Mouse (Mus musculus): ENCODE results near the gene Nhsl1. TPM values are rescaled to one million over a fixed set of nuclear protein-coding genes. Genes with fewer than 3 reads are reported as not detected.

Gene Nhsl1
- polyA plus RNA-seq, 1 experiment from 2014 or later = 10.9 TPM

DNA sequence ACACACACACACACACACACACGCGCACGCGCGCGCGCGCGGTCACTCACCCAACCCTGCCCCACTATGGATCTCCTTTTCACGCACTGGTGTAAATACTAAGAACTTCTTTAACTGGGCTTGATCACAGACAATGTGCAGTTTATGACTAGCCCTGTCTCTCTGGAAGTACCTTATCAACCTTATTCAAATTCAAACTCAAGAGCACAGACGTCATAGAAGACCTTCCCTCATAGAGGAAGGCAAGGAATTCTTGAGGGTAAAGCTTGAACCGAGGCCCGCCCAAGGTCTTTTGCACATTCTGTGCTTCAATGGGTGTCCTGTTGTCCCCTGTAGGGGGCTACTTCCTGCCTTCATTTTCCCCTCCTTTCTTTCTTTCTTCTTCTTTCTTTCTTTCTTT lies 142.6 kb downstream of the Nhsl1 start:
- 93% methylated on average over 13 of the region's 13 CpGs for WGBS
- Histone ChIP-seq H3K9me3 (ENCODE audit: control insufficient read depth, low read depth, low read length) (no peaks in the 10 kb centered on the region), H3K4me1 (ENCODE audit: control insufficient read depth, insufficient read depth, low read length) (no peaks in the 10 kb centered on the region), H3K36me3 (ENCODE audit: control insufficient read depth, insufficient read depth, low read length) (no peaks in the 10 kb centered on the region), H3K27me3 (ENCODE audit: control insufficient read depth, insufficient read depth, low read length) (no peaks in the 10 kb centered on the region), H3K27ac (ENCODE audit: low read length) (no peak overlapping the region), H3K4me2 (replicated peaks; ENCODE audit: low read depth, low read length) (no peak overlapping the region), H3K4me3 (ENCODE audit: low read depth, low read length) (no peak overlapping the region), H3K9ac (replicated peaks; ENCODE audit: low read depth, low read length) (no peak overlapping the region)
- ATAC-seq (ENCODE audit: insufficient number of reproducible peaks, insufficient read depth, low FRiP score, low read depth) = no peak

DNA sequence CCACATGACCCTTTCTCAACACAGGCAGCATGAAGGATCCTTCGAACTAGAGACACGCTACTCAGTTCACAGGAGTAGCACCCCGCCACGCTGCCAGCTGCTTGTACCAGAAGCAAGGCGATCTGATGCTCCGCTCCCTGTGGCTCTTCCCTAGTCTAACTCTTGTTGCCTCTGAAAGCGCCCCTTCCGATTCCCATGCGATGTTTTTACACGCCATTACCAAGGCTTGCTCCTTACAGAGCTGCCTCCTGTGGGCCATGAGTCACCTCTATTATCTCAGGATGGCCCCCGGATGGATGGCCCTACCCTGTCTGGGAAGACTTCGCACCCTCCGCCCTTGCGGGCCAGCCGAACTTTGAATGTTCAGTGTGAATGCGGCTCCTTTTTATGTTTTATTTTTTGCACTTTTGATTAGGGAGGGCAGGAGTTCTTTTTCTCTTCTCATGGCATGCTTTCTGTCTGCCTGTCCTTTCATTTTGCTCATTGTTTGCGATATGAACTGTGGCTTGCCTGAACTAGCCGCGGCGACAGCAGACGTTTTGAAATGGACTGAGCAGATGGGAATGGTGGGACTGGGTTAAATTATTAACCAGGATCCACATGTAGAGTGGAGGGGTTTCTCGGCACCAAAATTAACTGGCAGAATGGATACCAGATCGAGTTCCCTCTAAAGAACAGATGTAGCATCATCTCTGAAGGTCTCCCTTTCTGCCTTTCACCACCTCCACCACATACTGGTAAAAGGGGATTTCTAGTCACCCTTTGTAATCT lies 144.5 kb downstream of the Nhsl1 start:
- 68% methylated on average over 23 of the region's 23 CpGs for WGBS
- ATAC-seq (ENCODE audit: insufficient number of reproducible peaks, insufficient read depth, low FRiP score, low read depth) = no peak; the same call in 1 of the 2 replicates

DNA sequence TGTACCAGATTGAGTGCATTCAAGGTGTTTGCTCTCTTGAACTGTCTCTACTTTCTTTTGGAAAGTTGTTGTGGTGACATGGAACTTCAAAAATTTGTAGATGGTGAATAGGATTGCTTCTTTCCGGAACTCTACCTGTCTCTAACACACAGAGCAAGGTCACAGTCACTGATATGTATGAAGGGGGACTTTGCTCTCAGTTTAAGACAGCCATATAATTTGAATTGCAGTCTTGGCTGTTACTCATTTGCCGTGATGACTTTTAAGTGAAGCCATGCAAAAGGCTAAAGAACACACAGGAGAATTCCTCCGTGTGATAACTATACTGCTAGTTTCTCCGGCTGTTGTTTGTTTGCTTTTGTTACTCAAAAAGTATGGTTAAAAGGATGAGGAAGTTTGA lies 149.6 kb downstream of the Nhsl1 start:
- H3K27me3 ChIP-seq (ENCODE audit: control insufficient read depth, insufficient read depth, low read length) = no peaks in the 10 kb centered on the region
- H3K9me3 ChIP-seq (ENCODE audit: control insufficient read depth, low read depth, low read length) = no peaks in the 10 kb centered on the region
- H3K36me3 ChIP-seq (ENCODE audit: control insufficient read depth, insufficient read depth, low read length) = no peaks in the 10 kb centered on the region
- WGBS = 37% methylated on average over 4 of the region's 4 CpGs
- peaks cover 11% of the 10 kb centered on the region for H3K4me1 ChIP-seq (ENCODE audit: control insufficient read depth, insufficient read depth, low read length)
- ATAC-seq (ENCODE audit: insufficient number of reproducible peaks, insufficient read depth, low FRiP score, low read depth) = no peak
- no peak overlapping the region for H3K4me3 ChIP-seq (ENCODE audit: low read depth, low read length)
- H3K4me2 ChIP-seq (replicated peaks; ENCODE audit: low read depth, low read length) = no peak overlapping the region
- H3K9ac ChIP-seq (replicated peaks; ENCODE audit: low read depth, low read length) = no peak overlapping the region
- H3K27ac ChIP-seq (ENCODE audit: low read length) = no peak overlapping the region

More for the DNA sequence above, 144.5 kb downstream of the Nhsl1 start:
- H3K4me2 ChIP-seq (replicated peaks; ENCODE audit: low read depth, low read length) = peak overlapping the region; percentile 15; the same call in 1 of the 2 replicates
- no peak overlapping the region for H3K4me3 ChIP-seq (ENCODE audit: low read depth, low read length)
- H3K9me3 ChIP-seq (ENCODE audit: control insufficient read depth, low read depth, low read length) = no peaks in the 10 kb centered on the region
- H3K27ac ChIP-seq (ENCODE audit: low read length) = peak overlapping the region; percentile 40; the same call in 1 of the 2 replicates
- H3K27me3 ChIP-seq (ENCODE audit: control insufficient read depth, insufficient read depth, low read length) = no peaks in the 10 kb centered on the region
- H3K4me1 ChIP-seq (ENCODE audit: control insufficient read depth, insufficient read depth, low read length) = no peaks in the 10 kb centered on the region
- H3K9ac ChIP-seq (replicated peaks; ENCODE audit: low read depth, low read length) = no peak overlapping the region
- no peaks in the 10 kb centered on the region for H3K36me3 ChIP-seq (ENCODE audit: control insufficient read depth, insufficient read depth, low read length)

DNA sequence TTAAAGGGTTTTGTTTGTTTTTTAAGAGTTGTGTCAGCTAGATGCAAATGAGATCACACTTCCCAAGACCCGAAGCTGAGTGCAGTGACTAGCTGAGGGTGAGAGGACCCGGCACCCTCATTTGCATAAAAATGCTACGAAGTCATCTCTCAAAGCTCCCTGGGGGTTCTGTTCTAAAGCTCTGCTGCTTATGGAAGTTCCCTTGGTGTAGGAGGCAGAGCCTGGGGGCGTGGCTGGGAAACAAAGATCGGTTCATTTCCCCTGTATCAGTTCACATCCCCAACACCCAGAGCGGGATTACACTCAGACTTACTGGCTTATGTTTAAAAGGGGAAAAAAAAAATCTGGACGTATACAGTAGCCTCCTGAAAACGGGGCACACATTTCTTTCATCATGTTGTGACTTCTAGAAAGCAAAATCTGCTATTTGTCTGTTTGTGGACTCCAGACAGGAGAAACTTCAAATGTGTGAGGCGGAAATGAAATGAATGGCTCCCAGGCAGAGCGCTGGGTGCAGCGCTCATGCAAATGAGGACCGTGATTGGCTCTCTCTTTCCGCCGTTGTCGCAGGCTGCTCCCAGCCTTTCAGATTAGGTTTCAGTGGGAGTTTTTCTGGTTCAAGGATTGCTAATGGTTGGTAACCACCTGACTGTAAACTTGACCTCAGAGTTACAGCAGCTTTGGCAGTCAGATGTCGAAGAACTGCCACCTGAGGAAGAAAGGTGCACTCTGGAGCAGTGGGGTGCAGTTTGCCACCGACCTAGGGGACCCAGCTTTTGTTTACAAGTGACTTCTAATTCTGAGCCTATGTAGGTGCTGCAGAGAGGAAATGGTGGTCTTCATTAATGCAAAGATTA lies 150.7 kb downstream of the Nhsl1 start:
- peak overlapping the region; percentile 6; the same call in 1 of the 2 replicates for H3K27ac ChIP-seq (ENCODE audit: low read length)

DNA sequence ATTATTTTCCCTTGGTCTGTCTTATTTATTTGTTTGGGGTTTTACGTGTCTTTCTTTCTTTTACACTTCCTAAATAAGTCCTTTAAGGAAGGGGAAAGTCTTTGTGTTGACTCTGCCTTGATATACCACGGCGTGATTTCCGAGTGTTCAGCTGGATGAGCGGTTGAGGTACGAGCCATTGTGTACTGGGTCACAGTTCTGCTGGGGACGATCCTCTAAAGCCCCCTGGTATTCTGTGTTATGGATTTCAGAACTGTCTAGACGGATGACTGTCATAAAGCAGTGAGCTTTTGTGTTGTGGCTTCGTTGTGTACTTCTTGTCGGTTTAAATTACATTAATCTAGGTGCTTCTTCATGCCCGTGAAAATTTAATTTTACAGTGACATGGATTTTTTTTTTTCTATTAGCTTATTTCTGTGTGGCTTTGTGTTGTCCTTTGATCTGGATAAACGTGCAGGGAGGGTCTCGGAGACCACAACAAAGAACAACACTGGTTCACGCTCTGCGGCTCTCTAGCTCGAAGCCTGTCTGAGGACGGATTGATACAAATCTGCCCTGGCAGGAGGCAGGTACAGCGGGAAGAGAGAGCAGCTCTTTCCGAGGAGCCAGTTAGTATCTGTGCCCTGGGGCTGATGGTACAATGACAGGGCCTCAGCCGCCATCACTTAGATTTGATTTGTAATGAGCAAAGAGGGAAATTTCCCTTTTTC lies 151.7 kb downstream of the Nhsl1 start:
- Histone ChIP-seq H3K9me3 (ENCODE audit: control insufficient read depth, low read depth, low read length) (no peaks in the 10 kb centered on the region), H3K4me2 (replicated peaks; ENCODE audit: low read depth, low read length) (no peak overlapping the region), H3K9ac (replicated peaks; ENCODE audit: low read depth, low read length) (no peak overlapping the region; the same call in 1 of the 2 replicates), H3K4me1 (ENCODE audit: control insufficient read depth, insufficient read depth, low read length) (peaks cover 11% of the 10 kb centered on the region), H3K27ac (ENCODE audit: low read length) (no peak overlapping the region), H3K27me3 (ENCODE audit: control insufficient read depth, insufficient read depth, low read length) (no peaks in the 10 kb centered on the region), H3K4me3 (ENCODE audit: low read depth, low read length) (no peak overlapping the region), H3K36me3 (ENCODE audit: control insufficient read depth, insufficient read depth, low read length) (no peaks in the 10 kb centered on the region)
- ATAC-seq (ENCODE audit: insufficient number of reproducible peaks, insufficient read depth, low FRiP score, low read depth) = no peak
- 56% methylated on average over 20 of the region's 20 CpGs for WGBS

More for the DNA sequence above, 150.7 kb downstream of the Nhsl1 start:
- H3K27me3 ChIP-seq (ENCODE audit: control insufficient read depth, insufficient read depth, low read length) = no peaks in the 10 kb centered on the region
- H3K36me3 ChIP-seq (ENCODE audit: control insufficient read depth, insufficient read depth, low read length) = no peaks in the 10 kb centered on the region
- no peaks in the 10 kb centered on the region for H3K9me3 ChIP-seq (ENCODE audit: control insufficient read depth, low read depth, low read length)
- H3K9ac ChIP-seq (replicated peaks; ENCODE audit: low read depth, low read length) = no peak overlapping the region
- H3K4me1 ChIP-seq (ENCODE audit: control insufficient read depth, insufficient read depth, low read length) = peaks cover 11% of the 10 kb centered on the region
- peak overlapping the region; percentile 43 for H3K4me2 ChIP-seq (replicated peaks; ENCODE audit: low read depth, low read length)
- WGBS = 4% methylated on average over 17 of the region's 17 CpGs
- peak; percentile 77 for ATAC-seq (ENCODE audit: insufficient number of reproducible peaks, insufficient read depth, low FRiP score, low read depth)
- peak overlapping the region; percentile 6; the same call in 1 of the 2 replicates for H3K4me3 ChIP-seq (ENCODE audit: low read depth, low read length)

DNA sequence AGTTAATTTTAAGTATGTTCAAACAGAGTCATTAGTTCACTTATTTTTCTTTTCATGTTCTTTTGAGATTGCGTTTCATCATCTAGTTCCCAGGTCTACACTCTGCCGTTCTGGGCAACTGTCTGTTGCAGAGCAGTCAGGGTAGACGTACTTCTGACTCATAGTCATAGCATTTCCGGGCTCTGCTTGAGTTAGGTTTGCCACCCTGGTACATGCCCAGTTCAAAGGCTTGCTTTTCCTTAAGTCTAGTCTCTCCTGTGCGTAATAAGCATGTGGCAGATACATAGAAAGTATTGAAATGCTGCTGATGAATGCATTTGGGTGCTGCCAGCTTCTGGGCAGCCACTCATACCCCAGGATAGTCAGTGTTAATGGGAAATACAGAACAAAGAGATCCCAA lies 152.9 kb downstream of the Nhsl1 start:
- Histone ChIP-seq H3K4me2 (replicated peaks; ENCODE audit: low read depth, low read length) (no peak overlapping the region), H3K9me3 (ENCODE audit: control insufficient read depth, low read depth, low read length) (no peaks in the 10 kb centered on the region), H3K9ac (replicated peaks; ENCODE audit: low read depth, low read length) (no peak overlapping the region), H3K4me1 (ENCODE audit: control insufficient read depth, insufficient read depth, low read length) (peaks cover 11% of the 10 kb centered on the region), H3K36me3 (ENCODE audit: control insufficient read depth, insufficient read depth, low read length) (no peaks in the 10 kb centered on the region), H3K4me3 (ENCODE audit: low read depth, low read length) (no peak overlapping the region), H3K27ac (ENCODE audit: low read length) (no peak overlapping the region), H3K27me3 (ENCODE audit: control insufficient read depth, insufficient read depth, low read length) (no peaks in the 10 kb centered on the region)
- no peak for ATAC-seq (ENCODE audit: insufficient number of reproducible peaks, insufficient read depth, low FRiP score, low read depth)
- 86% methylated on average over 5 of the region's 5 CpGs for WGBS

DNA sequence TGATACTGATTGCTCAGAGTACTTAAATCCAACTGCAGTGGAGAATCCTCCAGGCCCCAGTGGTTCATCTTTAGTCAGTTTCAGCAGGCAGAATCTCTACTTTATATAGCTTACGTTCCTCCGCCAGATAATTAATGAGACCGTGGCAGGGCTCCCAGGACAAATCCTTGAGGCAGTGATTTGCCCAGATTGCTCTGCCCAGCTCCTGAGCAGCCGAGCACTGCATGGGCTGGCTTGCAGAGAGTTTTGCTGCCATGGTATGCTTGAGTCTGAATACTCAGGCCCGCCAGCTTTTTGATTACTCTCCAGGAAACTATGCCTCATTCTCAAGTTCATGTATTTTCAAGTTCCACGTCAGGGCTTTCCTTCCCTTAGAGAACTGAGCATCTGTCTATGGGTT lies 156.3 kb downstream of the Nhsl1 start:
- H3K9ac ChIP-seq (replicated peaks; ENCODE audit: low read depth, low read length) = no peak overlapping the region
- H3K36me3 ChIP-seq (ENCODE audit: control insufficient read depth, insufficient read depth, low read length) = no peaks in the 10 kb centered on the region
- no peaks in the 10 kb centered on the region for H3K9me3 ChIP-seq (ENCODE audit: control insufficient read depth, low read depth, low read length)
- ATAC-seq (ENCODE audit: insufficient number of reproducible peaks, insufficient read depth, low FRiP score, low read depth) = no peak
- no peaks in the 10 kb centered on the region for H3K27me3 ChIP-seq (ENCODE audit: control insufficient read depth, insufficient read depth, low read length)
- no peak overlapping the region for H3K27ac ChIP-seq (ENCODE audit: low read length)
- WGBS = 75% methylated on average over 6 of the region's 6 CpGs
- H3K4me1 ChIP-seq (ENCODE audit: control insufficient read depth, insufficient read depth, low read length) = peaks cover 3% of the 10 kb centered on the region; the same call in 1 of the 2 replicates
- no peak overlapping the region for H3K4me2 ChIP-seq (replicated peaks; ENCODE audit: low read depth, low read length)
- H3K4me3 ChIP-seq (ENCODE audit: low read depth, low read length) = no peak overlapping the region

DNA sequence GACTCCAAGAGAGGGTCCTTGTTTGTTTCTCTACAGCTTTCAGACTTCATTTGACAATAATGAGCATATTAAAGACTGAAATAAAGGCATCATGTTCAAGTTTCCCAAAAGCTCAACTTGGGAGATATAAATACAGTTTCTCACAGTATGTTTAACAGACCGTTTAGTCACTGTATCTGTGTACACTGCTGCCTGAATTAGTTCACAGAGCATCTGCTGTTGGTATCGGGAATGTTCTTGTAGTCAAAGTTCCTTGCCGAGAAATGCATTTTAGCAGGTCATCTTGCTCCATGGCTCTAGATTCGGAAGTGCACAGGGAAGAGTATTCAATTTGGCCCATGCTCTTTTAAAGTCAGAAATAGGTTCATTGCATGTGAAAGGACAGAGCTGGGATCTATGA lies 159.5 kb downstream of the Nhsl1 start:
- WGBS = 92% methylated on average over 4 of the region's 4 CpGs
- no peak overlapping the region for H3K9ac ChIP-seq (replicated peaks; ENCODE audit: low read depth, low read length)
- no peaks in the 10 kb centered on the region for H3K27me3 ChIP-seq (ENCODE audit: control insufficient read depth, insufficient read depth, low read length)
- no peak overlapping the region for H3K27ac ChIP-seq (ENCODE audit: low read length)
- no peaks in the 10 kb centered on the region for H3K9me3 ChIP-seq (ENCODE audit: control insufficient read depth, low read depth, low read length)
- no peaks in the 10 kb centered on the region for H3K36me3 ChIP-seq (ENCODE audit: control insufficient read depth, insufficient read depth, low read length)
- no peak for ATAC-seq (ENCODE audit: insufficient number of reproducible peaks, insufficient read depth, low FRiP score, low read depth)
- peaks cover 12% of the 10 kb centered on the region; the same call in 1 of the 2 replicates for H3K4me1 ChIP-seq (ENCODE audit: control insufficient read depth, insufficient read depth, low read length)
- no peak overlapping the region for H3K4me2 ChIP-seq (replicated peaks; ENCODE audit: low read depth, low read length)
- H3K4me3 ChIP-seq (ENCODE audit: low read depth, low read length) = no peak overlapping the region
